Mouse (Mus musculus): ENCODE data around the gene Garem2. TPM values are rescaled to one million over a fixed set of nuclear protein-coding genes. Genes with fewer than 3 reads are reported as not detected.

Garem2 gene
- polyA plus RNA-seq, 1 experiment: not detected

- WGBS: 1% methylated on average over 103 of the region's 103 CpGs
- Histone ChIP-seq H3K4me3 (replicated peaks; ENCODE audit: control insufficient read depth, low read depth, low read length) (peak overlapping the region; percentile 15), H3K4me1 (ENCODE audit: control insufficient read depth, insufficient read depth, low read length) (no peaks in the 10 kb centered on the region), H3K27ac (ENCODE audit: control insufficient read depth, insufficient read depth, low read depth, low read length, poor library complexity) (no peak overlapping the region)
- TF ChIP-seq POLR2A (IDR thresholded peaks at IDR 0.05; ENCODE audit: borderline replicate concordance, control insufficient read depth, low read depth, low read length) (no peak), CTCF (IDR thresholded peaks at IDR 0.05; ENCODE audit: control insufficient read depth, insufficient read depth, low read length) (peak; percentile 55)
These were observed 9.2 kb downstream of the Garem2 start for GRCm38 (mm10) chr5:30113881-30114760.

GRCm38 (mm10) chr5:30114761-30115140 lies 9.8 kb downstream of the Garem2 start:
- Histone ChIP-seq H3K4me1 (ENCODE audit: control insufficient read depth, insufficient read depth, low read length) (no peaks in the 10 kb centered on the region), H3K4me3 (replicated peaks; ENCODE audit: control insufficient read depth, low read depth, low read length) (no peak overlapping the region), H3K27ac (ENCODE audit: control insufficient read depth, insufficient read depth, low read depth, low read length, poor library complexity) (no peak overlapping the region)
- WGBS: 2% methylated on average over 28 of the region's 28 CpGs
- TF ChIP-seq CTCF (IDR thresholded peaks at IDR 0.05; ENCODE audit: control insufficient read depth, insufficient read depth, low read length): no peak
- TF ChIP-seq POLR2A (IDR thresholded peaks at IDR 0.05; ENCODE audit: borderline replicate concordance, control insufficient read depth, low read depth, low read length): no peak

- 42% methylated on average over 10 of the region's 10 CpGs for whole genome bisulfite sequencing
- no peak overlapping the region for H3K4me3 ChIP-seq (replicated peaks; ENCODE audit: control insufficient read depth, low read depth, low read length)
- TF ChIP-seq POLR2A (IDR thresholded peaks at IDR 0.05; ENCODE audit: borderline replicate concordance, control insufficient read depth, low read depth, low read length) (no peak), CTCF (IDR thresholded peaks at IDR 0.05; ENCODE audit: control insufficient read depth, insufficient read depth, low read length) (no peak)
- H3K4me1 ChIP-seq (ENCODE audit: control insufficient read depth, insufficient read depth, low read length): no peaks in the 10 kb centered on the region
- H3K27ac ChIP-seq (ENCODE audit: control insufficient read depth, insufficient read depth, low read depth, low read length, poor library complexity): no peak overlapping the region
These were observed 10.8 kb downstream of the Garem2 start for GRCm38 (mm10) chr5:30115718-30116117.

GRCm38 (mm10) chr5:30118018-30118417 lies 13.1 kb downstream of the Garem2 start:
- 81% methylated on average over 1 of the region's 1 CpGs for WGBS
- TF ChIP-seq CTCF (IDR thresholded peaks at IDR 0.05; ENCODE audit: control insufficient read depth, insufficient read depth, low read length): no peak
- TF ChIP-seq POLR2A (IDR thresholded peaks at IDR 0.05; ENCODE audit: borderline replicate concordance, control insufficient read depth, low read depth, low read length): no peak
- no peaks in the 10 kb centered on the region for H3K4me1 ChIP-seq (ENCODE audit: control insufficient read depth, insufficient read depth, low read length)
- no peak overlapping the region for H3K27ac ChIP-seq (ENCODE audit: control insufficient read depth, insufficient read depth, low read depth, low read length, poor library complexity)
- no peak overlapping the region for H3K4me3 ChIP-seq (replicated peaks; ENCODE audit: control insufficient read depth, low read depth, low read length)

GRCm38 (mm10) chr5:30119163-30119562 lies 14.2 kb downstream of the Garem2 start:
- H3K27ac ChIP-seq (ENCODE audit: control insufficient read depth, insufficient read depth, low read depth, low read length, poor library complexity): no peak overlapping the region
- H3K4me1 ChIP-seq (ENCODE audit: control insufficient read depth, insufficient read depth, low read length): no peaks in the 10 kb centered on the region
- WGBS: 86% methylated on average over 6 of the region's 6 CpGs
- no peak overlapping the region for H3K4me3 ChIP-seq (replicated peaks; ENCODE audit: control insufficient read depth, low read depth, low read length)
- TF ChIP-seq CTCF (IDR thresholded peaks at IDR 0.05; ENCODE audit: control insufficient read depth, insufficient read depth, low read length) (no peak), POLR2A (IDR thresholded peaks at IDR 0.05; ENCODE audit: borderline replicate concordance, control insufficient read depth, low read depth, low read length) (no peak)

DNA sequence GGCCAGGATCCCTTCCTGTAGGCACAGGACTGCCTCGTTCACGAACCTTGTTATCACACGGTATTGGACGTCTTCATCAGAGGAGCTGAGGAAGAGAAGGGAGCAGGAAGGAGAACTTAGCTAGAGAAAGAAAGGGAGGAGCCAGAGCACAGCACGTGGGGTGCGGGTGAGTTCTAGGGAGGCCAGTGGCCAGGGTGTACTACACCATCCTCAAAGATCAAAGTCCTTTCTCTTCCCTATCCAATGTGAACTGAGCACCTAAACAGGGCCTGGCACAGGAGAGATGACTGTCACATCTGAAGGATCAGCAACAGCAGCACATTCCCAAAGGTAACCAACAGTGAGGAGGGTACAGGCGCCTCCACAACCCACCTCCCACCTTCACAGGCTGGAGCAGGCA lies 15.1 kb downstream of the Garem2 start:
- TF ChIP-seq POLR2A (IDR thresholded peaks at IDR 0.05; ENCODE audit: borderline replicate concordance, control insufficient read depth, low read depth, low read length): no peak
- no peak for TF ChIP-seq CTCF (IDR thresholded peaks at IDR 0.05; ENCODE audit: control insufficient read depth, insufficient read depth, low read length)
- no peaks in the 10 kb centered on the region for H3K4me1 ChIP-seq (ENCODE audit: control insufficient read depth, insufficient read depth, low read length)
- 84% methylated on average over 7 of the region's 7 CpGs for WGBS
- no peak overlapping the region for H3K27ac ChIP-seq (ENCODE audit: control insufficient read depth, insufficient read depth, low read depth, low read length, poor library complexity)
- no peak overlapping the region for H3K4me3 ChIP-seq (replicated peaks; ENCODE audit: control insufficient read depth, low read depth, low read length)

DNA sequence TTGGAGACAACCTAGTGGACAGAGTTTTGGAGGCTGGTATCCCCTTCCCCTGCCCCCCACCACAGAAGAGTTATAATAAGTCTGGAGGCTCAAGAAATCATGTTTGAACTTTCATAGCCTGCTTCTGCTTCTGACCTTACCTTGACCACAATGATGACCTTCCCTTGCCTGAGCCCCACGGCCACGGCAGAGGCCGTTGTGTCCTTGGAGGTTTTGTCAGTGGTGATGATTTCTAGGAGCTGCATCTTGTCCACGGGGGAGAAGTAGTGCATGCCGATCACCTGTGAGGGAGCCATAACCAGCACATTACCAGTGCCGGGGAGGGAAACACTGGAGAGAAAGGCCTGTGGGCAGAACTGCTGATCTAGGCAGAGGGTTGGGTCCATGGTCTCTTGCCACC lies 17.5 kb downstream of the Garem2 start:
- 94% methylated on average over 6 of the region's 6 CpGs for WGBS
- no peak overlapping the region for H3K27ac ChIP-seq (ENCODE audit: control insufficient read depth, insufficient read depth, low read depth, low read length, poor library complexity)
- no peaks in the 10 kb centered on the region for H3K4me1 ChIP-seq (ENCODE audit: control insufficient read depth, insufficient read depth, low read length)
- H3K4me3 ChIP-seq (replicated peaks; ENCODE audit: control insufficient read depth, low read depth, low read length): no peak overlapping the region
- TF ChIP-seq CTCF (IDR thresholded peaks at IDR 0.05; ENCODE audit: control insufficient read depth, insufficient read depth, low read length) (no peak), POLR2A (IDR thresholded peaks at IDR 0.05; ENCODE audit: borderline replicate concordance, control insufficient read depth, low read depth, low read length) (no peak)

- H3K4me1 ChIP-seq (ENCODE audit: control insufficient read depth, insufficient read depth, low read length): no peaks in the 10 kb centered on the region
- 58% methylated on average over 5 of the region's 5 CpGs for WGBS
- no peak overlapping the region for H3K27ac ChIP-seq (ENCODE audit: control insufficient read depth, insufficient read depth, low read depth, low read length, poor library complexity)
- TF ChIP-seq CTCF (IDR thresholded peaks at IDR 0.05; ENCODE audit: control insufficient read depth, insufficient read depth, low read length) (peak; percentile 72), POLR2A (IDR thresholded peaks at IDR 0.05; ENCODE audit: borderline replicate concordance, control insufficient read depth, low read depth, low read length) (no peak)
- no peak overlapping the region for H3K4me3 ChIP-seq (replicated peaks; ENCODE audit: control insufficient read depth, low read depth, low read length)
These were observed 20.6 kb downstream of the Garem2 start for GRCm38 (mm10) chr5:30125587-30125986.
